Mouse (Mus musculus) lung, embryonic 14.5 days (tissue): ENCODE results near the gene Abcb6. TPM values are rescaled to one million over a fixed set of nuclear protein-coding genes. Genes with fewer than 3 reads are reported as not detected.

Experiments used
- ATAC-seq: fragments of 200-750 bp; cut with Nextera tagmentation; 2 replicates; pipeline ENCODE4 v1.8.0; 2017; ENCODE audit warnings: mild to moderate bottlenecking, moderate TSS enrichment, moderate library complexity; ENCODE audit not compliant: insufficient read depth
- DNase-seq: peaks from one replicate; pipeline ENCODE4 v3.0.0-alpha.2; 2015
- H3K27ac ChIP-seq: fragments of 300-500 bp; sonication (generic); 2 replicates; pipeline ENCODE4 v1.5.1; 2014; ENCODE audit warnings: low read depth, mild to moderate bottlenecking, moderate library complexity
- H3K27me3 ChIP-seq: fragments of 300-500 bp; sonication (generic); 2 replicates; pipeline ENCODE4 v1.6.1; 2014; ENCODE audit warnings: low read length, control low read depth; ENCODE audit not compliant: insufficient read depth
- H3K36me3 ChIP-seq: fragments of 300-500 bp; sonication (generic); 2 replicates; pipeline ENCODE4 v1.6.1; 2014; ENCODE audit warnings: control low read depth; ENCODE audit not compliant: insufficient read depth
- H3K4me1 ChIP-seq: fragments of 300-500 bp; sonication (generic); 2 replicates; pipeline ENCODE4 v1.6.1; 2014; ENCODE audit warnings: antibody characterized with exemption, control low read depth; ENCODE audit not compliant: insufficient read depth
- H3K4me2 ChIP-seq: fragments of 300-500 bp; sonication (generic); 2 replicates; pipeline ENCODE4 v1.6.1; 2014; ENCODE audit warnings: mild to moderate bottlenecking
- H3K4me3 ChIP-seq: fragments of 300-500 bp; sonication (generic); 2 replicates; pipeline ENCODE4 v1.5.1; 2014; ENCODE audit warnings: low read depth, low read length
- H3K9ac ChIP-seq: fragments of 300-500 bp; sonication (generic); 2 replicates; pipeline ENCODE4 v1.6.1; 2014
- H3K9me3 ChIP-seq: fragments of 300-500 bp; sonication (generic); 2 replicates; pipeline ENCODE4 v1.6.1; 2016; ENCODE audit warnings: low read depth, low read length, control low read depth
- CTCF ChIP-seq: IDR thresholded peaks from 2 replicates; pipeline ENCODE4 v1.5.1; 2016; ENCODE audit warnings: antibody characterized with exemption, low read depth
- WGBS: fragments of 180-500 bp; shearing (Covaris S2); extraction: QIAGEN DNeasy Blood & Tissue Kit; methylation state at CpG from one replicate; pipeline ENCODE4 v1.1.7; 2014; 5-methylcytosine and 5-hydroxymethylcytosine counted together
- polyA plus RNA-seq: library from polyadenylated mRNA; unstranded; fragments of >200 nt; fragmentation: Nextera tagmentation; extraction: Ambion mirVana; gene quantifications from 2 replicates; pipeline ENCODE4 v1.2.1, GENCODE M21; 2014

The Abcb6 gene
- polyA plus RNA-seq, 1 experiment from 2014 or later, result 15.4 TPM

DNA sequence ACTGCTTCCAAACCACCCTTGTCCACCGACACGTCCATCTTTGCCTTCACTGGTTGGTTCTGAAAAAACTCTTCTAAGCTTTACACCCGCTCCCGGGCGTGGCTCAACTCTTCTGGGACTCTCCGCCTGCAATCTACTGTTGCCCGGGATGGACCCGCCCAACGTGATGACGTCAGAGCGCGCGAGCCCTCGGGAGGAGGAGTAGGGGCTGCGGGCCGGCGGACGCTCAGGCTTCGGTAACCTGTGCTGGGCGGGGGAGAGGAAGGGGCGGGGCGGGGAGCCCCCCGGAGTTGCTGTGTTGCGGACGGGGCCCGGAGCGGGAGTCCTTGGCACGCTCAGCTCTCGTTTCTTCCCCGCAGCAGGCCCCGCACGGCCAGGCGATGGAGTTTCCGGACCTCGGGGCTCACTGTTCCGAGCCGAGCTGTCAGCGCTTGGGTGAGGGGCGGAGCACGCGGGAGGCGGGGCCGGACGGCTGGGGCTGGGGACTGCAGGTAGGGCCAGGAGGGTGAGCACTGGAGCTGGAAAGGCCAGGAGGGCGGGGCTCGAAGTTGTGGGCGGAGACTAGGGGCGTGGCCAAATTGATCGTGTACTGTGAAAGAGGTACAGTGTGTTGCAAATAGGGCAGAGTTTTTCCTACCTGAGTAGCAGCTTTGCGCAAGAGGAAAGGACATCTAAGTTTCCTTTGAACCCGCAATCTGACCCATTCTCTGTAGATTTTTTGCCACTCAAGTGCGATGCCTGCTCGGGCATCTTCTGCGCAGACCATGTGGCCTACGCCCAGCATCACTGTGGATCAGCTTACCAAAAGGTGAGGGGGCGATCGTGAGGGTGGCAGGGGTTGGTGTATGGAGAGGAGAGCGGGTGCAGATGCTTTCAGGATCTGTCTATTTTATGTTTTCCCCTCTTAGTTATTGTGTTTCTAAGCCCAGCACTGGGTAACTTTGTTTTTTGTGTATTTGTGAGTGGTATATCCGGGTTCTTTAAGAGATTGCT, 11.4 kb downstream of the Abcb6 start, which contains the start of gene Zfand2b:
Gene Zfand2b, plus strand, starts transcription at position 175 of the 993 bp plus-strand sequence.
- no peak for TF ChIP-seq CTCF
- peak within 1 kb of the TSS; percentile 83 for H3K4me2 ChIP-seq
- no peaks in the 10 kb centered on the region for H3K27me3 ChIP-seq
- H3K36me3 ChIP-seq, result peaks cover 38% of the 10 kb centered on the region
- ATAC-seq (peak; percentile 98), DNase-seq (peak; percentile 98)
- WGBS, result under 1% methylated on average over 59 of the region's 59 CpGs
- H3K4me3 ChIP-seq, result peak within 1 kb of the TSS; percentile 77
- peaks cover 4% of the 10 kb centered on the region; the same call in 1 of the 2 replicates for H3K4me1 ChIP-seq
- peak within 1 kb of the TSS; percentile 80 for H3K27ac ChIP-seq
- H3K9ac ChIP-seq, result peak within 1 kb of the TSS; percentile 60
- no peaks in the 10 kb centered on the region for H3K9me3 ChIP-seq

DNA sequence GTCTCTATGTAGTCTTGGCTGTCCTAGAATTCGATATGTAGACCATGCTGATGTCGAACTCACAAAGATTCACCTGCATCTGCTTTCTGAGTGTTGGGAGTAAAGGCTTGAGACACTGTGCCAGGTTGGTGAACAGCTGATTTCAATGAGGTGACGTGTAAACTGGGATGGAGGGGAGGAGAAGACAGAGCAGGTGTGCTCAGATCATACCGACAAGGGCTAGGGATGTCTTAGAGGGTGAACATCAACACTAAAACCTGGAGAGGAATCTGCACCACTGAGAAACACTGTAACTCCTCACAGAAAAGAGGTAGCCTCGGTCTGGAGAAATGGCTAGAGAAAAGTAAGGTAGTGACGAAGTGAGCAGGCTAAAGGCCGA, 12.1 kb downstream of the Abcb6 start:
- H3K4me2 ChIP-seq, result peak overlapping the region; percentile 83
- no peaks in the 10 kb centered on the region for H3K9me3 ChIP-seq
- peak overlapping the region; percentile 60 for H3K9ac ChIP-seq
- no peak for DNase-seq
- 9% methylated on average over 7 of the region's 7 CpGs for WGBS
- H3K4me1 ChIP-seq, result peaks cover 4% of the 10 kb centered on the region; the same call in 1 of the 2 replicates
- H3K27ac ChIP-seq, result peak overlapping the region; percentile 80
- TF ChIP-seq CTCF, result no peak
- no peaks in the 10 kb centered on the region for H3K27me3 ChIP-seq
- peak overlapping the region; percentile 77 for H3K4me3 ChIP-seq
- ATAC-seq, result no peak
- H3K36me3 ChIP-seq, result peaks cover 31% of the 10 kb centered on the region

- H3K4me2 ChIP-seq, result no peak overlapping the region
- ATAC-seq, result no peak
- no peak overlapping the region for H3K27ac ChIP-seq
- H3K27me3 ChIP-seq, result no peaks in the 10 kb centered on the region
- H3K9me3 ChIP-seq, result no peaks in the 10 kb centered on the region
- no peaks in the 10 kb centered on the region for H3K4me1 ChIP-seq
- H3K9ac ChIP-seq, result no peak overlapping the region
- no peak overlapping the region for H3K4me3 ChIP-seq
- H3K36me3 ChIP-seq, result no peaks in the 10 kb centered on the region
- 68% methylated on average over 4 of the region's 4 CpGs for WGBS
- no peak for TF ChIP-seq CTCF
- no peak for DNase-seq
Observed at GRCm38 (mm10) chr1:75160256-75160617, 20.0 kb downstream of the Abcb6 start.

DNA sequence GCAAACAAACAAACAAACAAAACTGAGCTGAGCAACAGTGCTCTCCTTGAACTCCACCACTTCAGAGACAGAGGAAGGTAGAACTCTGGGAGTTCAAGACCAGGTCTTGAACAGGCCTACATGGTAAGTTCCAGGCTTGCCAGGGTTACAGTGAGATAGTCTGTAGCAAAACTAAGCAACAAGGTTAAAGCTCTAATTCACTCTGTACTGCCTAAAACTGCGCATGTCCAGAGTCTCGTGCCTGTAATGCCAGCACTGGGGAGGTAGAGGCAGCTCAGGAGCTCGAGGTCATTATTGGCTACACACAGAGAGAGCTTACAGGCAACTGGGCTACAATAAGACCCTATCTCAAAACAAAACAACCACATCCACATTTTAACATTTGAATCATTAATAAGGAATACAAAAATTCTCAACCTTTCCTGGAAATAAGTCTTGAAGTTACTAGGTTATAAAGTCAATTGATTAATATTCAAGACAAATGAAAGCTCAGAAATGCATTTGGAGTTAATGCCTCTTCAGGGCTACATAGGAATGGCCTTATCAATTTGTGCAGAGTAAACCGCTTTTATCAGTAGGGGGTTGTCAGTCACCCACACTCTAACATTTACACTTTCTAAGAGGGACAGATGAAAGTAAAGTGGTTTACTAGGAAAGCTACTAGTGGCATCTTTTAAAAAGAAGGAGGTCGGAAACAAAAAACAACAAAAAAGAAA, 20.5 kb downstream of the Abcb6 start:
- H3K36me3 ChIP-seq, result no peaks in the 10 kb centered on the region
- H3K9ac ChIP-seq, result no peak overlapping the region
- H3K27ac ChIP-seq, result no peak overlapping the region
- no peaks in the 10 kb centered on the region for H3K27me3 ChIP-seq
- H3K4me2 ChIP-seq, result no peak overlapping the region
- no peak for DNase-seq
- no peak overlapping the region for H3K4me3 ChIP-seq
- no peaks in the 10 kb centered on the region for H3K9me3 ChIP-seq
- no peak for ATAC-seq
- no peaks in the 10 kb centered on the region for H3K4me1 ChIP-seq
- TF ChIP-seq CTCF, result no peak
- 47% methylated on average over 5 of the region's 5 CpGs for WGBS

DNA sequence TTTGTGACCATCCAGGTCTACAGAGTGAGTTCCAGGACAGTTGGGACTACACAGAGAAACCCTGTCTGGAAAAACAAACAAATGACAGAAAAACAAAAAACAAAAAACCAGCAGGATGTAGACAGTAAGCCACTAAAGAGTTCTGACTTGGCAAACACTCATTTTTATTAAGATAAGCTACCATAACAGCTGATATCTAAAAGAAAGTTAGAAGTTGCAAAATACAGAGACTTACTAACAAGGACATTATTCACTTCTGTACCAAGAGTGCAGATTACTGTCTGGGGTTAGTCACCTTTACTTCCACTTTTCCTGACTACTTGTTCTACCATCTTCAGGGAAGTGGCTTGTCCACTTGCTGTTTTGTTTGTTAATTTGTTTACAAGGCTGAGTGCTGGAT, 21.2 kb downstream of the Abcb6 start:
- no peak overlapping the region for H3K4me3 ChIP-seq
- no peak for TF ChIP-seq CTCF
- H3K27ac ChIP-seq, result no peak overlapping the region
- H3K27me3 ChIP-seq, result no peaks in the 10 kb centered on the region
- DNase-seq, result no peak
- H3K9me3 ChIP-seq, result no peaks in the 10 kb centered on the region
- no peaks in the 10 kb centered on the region for H3K36me3 ChIP-seq
- ATAC-seq, result no peak
- H3K4me2 ChIP-seq, result no peak overlapping the region
- no peaks in the 10 kb centered on the region for H3K4me1 ChIP-seq
- no peak overlapping the region for H3K9ac ChIP-seq

DNA sequence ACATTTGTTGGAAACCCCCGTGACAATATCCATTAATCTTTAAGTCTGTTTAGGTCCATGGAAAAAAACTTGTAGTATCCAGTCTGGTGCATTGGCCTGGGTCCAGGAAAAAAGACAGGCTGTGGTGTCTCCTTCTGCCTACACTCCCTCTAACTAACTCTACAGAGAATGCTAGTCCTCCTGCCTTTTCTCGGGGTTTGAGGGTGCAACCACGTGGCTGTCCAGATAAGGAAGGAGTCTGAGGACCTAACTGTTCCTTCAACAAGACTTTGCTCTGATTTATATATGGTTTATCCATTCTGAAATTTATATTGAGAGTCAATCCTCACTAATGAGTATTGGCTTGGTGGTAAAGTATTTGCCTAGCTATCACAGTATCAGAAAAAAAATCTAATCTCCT, 24.4 kb downstream of the Abcb6 start:
- H3K27ac ChIP-seq, result no peak overlapping the region
- H3K4me2 ChIP-seq, result no peak overlapping the region
- DNase-seq (no peak), ATAC-seq (no peak)
- no peak for TF ChIP-seq CTCF
- WGBS, result 32% methylated on average over 3 of the region's 3 CpGs
- H3K4me3 ChIP-seq, result no peak overlapping the region
- no peaks in the 10 kb centered on the region for H3K36me3 ChIP-seq
- no peak overlapping the region for H3K9ac ChIP-seq
- H3K4me1 ChIP-seq, result no peaks in the 10 kb centered on the region
- H3K27me3 ChIP-seq, result no peaks in the 10 kb centered on the region
- H3K9me3 ChIP-seq, result no peaks in the 10 kb centered on the region

DNA sequence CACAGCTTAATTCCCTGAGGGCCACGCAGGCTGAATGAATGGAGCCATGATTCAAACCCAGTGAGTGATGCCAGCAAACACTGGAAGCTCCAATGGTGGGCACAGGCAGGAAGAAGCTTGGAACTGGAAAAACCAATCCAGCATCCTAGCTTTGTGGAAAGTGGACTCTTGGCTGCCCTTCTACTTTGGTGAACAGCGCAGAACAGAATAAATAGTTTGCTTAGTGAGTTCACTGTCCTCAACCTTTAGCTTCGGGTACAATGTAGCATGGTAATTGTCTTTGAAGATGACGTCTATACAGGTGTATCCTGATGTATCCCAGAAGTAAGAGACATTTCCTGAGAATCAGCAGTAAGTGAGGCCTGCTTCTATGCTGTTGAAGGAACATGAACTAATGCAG, 31.5 kb downstream of the Abcb6 start:
- Histone ChIP-seq H3K4me3 (no peak overlapping the region), H3K27ac (no peak overlapping the region), H3K4me2 (no peak overlapping the region), H3K36me3 (peaks cover 51% of the 10 kb centered on the region), H3K4me1 (no peaks in the 10 kb centered on the region), H3K9ac (no peak overlapping the region), H3K27me3 (no peaks in the 10 kb centered on the region), H3K9me3 (no peaks in the 10 kb centered on the region)
- no peak for TF ChIP-seq CTCF
- DNase-seq (no peak), ATAC-seq (no peak)
- 81% methylated on average over 4 of the region's 4 CpGs for WGBS
